In genomic region chr3:36498224-36498623, GRCm38 (mm10) we compare ENCODE assay signal across 35 mouse cellular contexts. TPM values are rescaled to one million over a fixed set of nuclear protein-coding genes. Genes with fewer than 3 reads are reported as not detected.
"Had no signal": no experiment of that assay in that cellular context is flagged by ENCODE, and none has a peak within 500 bp of the region (broad histone marks: within the 10 kb centered on the region; RNA-seq: fewer than 3 reads in every experiment).

No protein-coding gene starts in this region.

- H3K27ac ChIP-seq: heart, embryonic 13.5 days; heart, embryonic 15.5 days; hindbrain, embryonic 13.5 days; hindbrain, embryonic 15.5 days; hindbrain, postnatal 0 days; kidney, embryonic 15.5 days; kidney, postnatal 0 days; limb, embryonic 10.5 days; limb, embryonic 12.5 days; liver, embryonic 13.5 days; liver, embryonic 15.5 days had no signal

- H3K4me2 ChIP-seq: heart, embryonic 11.5 days; heart, embryonic 13.5 days; heart, embryonic 15.5 days; hindbrain, embryonic 13.5 days; hindbrain, embryonic 15.5 days; kidney, embryonic 15.5 days; limb, embryonic 12.5 days; liver, embryonic 11.5 days; liver, embryonic 13.5 days; liver, embryonic 15.5 days had no signal

- H3K27me3 ChIP-seq: heart, embryonic 13.5 days; hindbrain, embryonic 13.5 days; liver, embryonic 13.5 days; liver, embryonic 15.5 days had no signal

- H3K9me3 ChIP-seq: heart, embryonic 13.5 days; heart, embryonic 15.5 days; hindbrain, embryonic 13.5 days; hindbrain, embryonic 15.5 days; kidney, embryonic 15.5 days; limb, embryonic 10.5 days; limb, embryonic 12.5 days; liver, embryonic 13.5 days; liver, embryonic 15.5 days had no signal

- DNase-seq: gastrocnemius, postnatal 14 days; gastrocnemius, postnatal 36 days; heart, adult 18-20 months; heart, postnatal 14 days; heart, postnatal 36 days; kidney, adult 11 months; kidney, adult 2 months; kidney, adult 9 months; kidney, postnatal 14 days; kidney, postnatal 36 days; layer of hippocampus, adult 9-11 months; layer of hippocampus, postnatal 36 days; liver; liver, embryonic 13.5 days had no signal

- H3K4me1 ChIP-seq: hindbrain, embryonic 15.5 days; limb, embryonic 12.5 days; liver, embryonic 13.5 days; liver, embryonic 15.5 days had no signal

- H3K4me3 ChIP-seq: heart, embryonic 13.5 days; heart, embryonic 15.5 days; hindbrain, embryonic 13.5 days; hindbrain, embryonic 15.5 days; kidney, embryonic 15.5 days; limb, embryonic 10.5 days; limb, embryonic 12.5 days; liver, embryonic 13.5 days; liver, embryonic 15.5 days had no signal

- H3K36me3 ChIP-seq: heart, embryonic 13.5 days; heart, embryonic 15.5 days; hindbrain, embryonic 13.5 days; hindbrain, embryonic 15.5 days; kidney, embryonic 15.5 days; limb, embryonic 10.5 days; limb, embryonic 12.5 days; liver, embryonic 13.5 days; liver, embryonic 15.5 days had no signal

- H3K9ac ChIP-seq: heart, embryonic 13.5 days; heart, embryonic 15.5 days; hindbrain, embryonic 13.5 days; hindbrain, embryonic 15.5 days; kidney, embryonic 15.5 days; limb, embryonic 12.5 days; liver, embryonic 13.5 days; liver, embryonic 15.5 days had no signal

RNA-seq across cellular contexts. Expression of gene 1810062G17Rik, which starts 22.5 kb away (rescaled TPM):
- total RNA-seq: gastrocnemius, adult 18-20 months; gastrocnemius, adult 8-10 months; heart, adult 18-20 months; hematopoietic stem cell, adult 5-6 weeks; hindbrain, postnatal 0 days; layer of hippocampus, adult 18-20 months; layer of hippocampus, adult 8-10 months; layer of hippocampus, postnatal 36 days; left cerebral cortex, adult 18-20 months; left cerebral cortex, postnatal 36 days had no signal
- polyA plus RNA-seq: hindbrain, embryonic 13.5 days had no signal

RNA-seq across cellular contexts. Expression of gene Gm11549, which starts 23.4 kb away (rescaled TPM):
- total RNA-seq: gastrocnemius, adult 18-20 months; gastrocnemius, adult 8-10 months; gastrocnemius, postnatal 36 days; heart, adult 18-20 months; heart, adult 8-10 months; heart, postnatal 14 days; heart, postnatal 36 days; hematopoietic stem cell, adult 5-6 weeks had no signal
- polyA plus RNA-seq: gonadal fat pad, adult 2 months; kidney, adult 2 months; kidney, postnatal 0 days; limb, embryonic 10.5 days; liver, embryonic 11.5 days; liver, embryonic 13.5 days; liver, embryonic 15.5 days had no signal
